Mouse (Mus musculus): ENCODE measurements around the gene Enpp5. TPM values are rescaled to one million over a fixed set of nuclear protein-coding genes. Genes with fewer than 3 reads are reported as not detected.

Gene Enpp5
- total and polyA plus RNA-seq, 3 experiments: not detected

DNA sequence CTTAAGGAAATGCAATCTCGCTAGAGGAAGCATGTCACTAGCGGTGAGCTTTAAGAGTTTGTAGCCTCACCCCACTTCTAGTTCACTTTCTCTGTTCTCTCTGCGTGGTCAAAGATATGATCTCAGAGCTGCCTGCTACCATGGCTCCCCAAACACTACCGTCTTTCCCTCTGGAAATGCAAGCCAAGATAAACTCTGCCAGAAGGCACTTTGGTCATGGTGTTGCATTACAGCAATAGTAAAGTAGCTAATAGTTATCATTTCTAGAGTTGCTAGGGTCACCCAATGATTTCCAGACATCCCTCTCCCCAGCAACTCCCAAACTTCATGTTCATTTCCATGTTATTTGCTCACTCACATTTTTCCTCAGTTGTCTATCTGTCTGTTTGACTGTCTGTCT is 39.6 kb downstream of the Enpp5 start:
- DNase-seq (ENCODE audit: extremely low read depth): no peak
- Histone ChIP-seq H3K79me2 (replicated peaks; ENCODE audit: control insufficient read depth, extremely low read depth, insufficient read depth, poor library complexity, severe bottlenecking) (no peaks in the 10 kb centered on the region), H3K9me3 (replicated peaks; ENCODE audit: low read length) (no peaks in the 10 kb centered on the region), H3K4me3 (replicated peaks in 1 of 3; ENCODE audit: low read depth in 2 of 3, low read length in 2 of 3, poor library complexity in 1 of 3) (no peak overlapping the region), H3K9ac (ENCODE audit: insufficient read depth, low read depth) (no peak overlapping the region), H3K27me3 (replicated peaks) (peaks cover 64% of the 10 kb centered on the region), H3K36me3 (replicated peaks in 1 of 2; ENCODE audit: control insufficient read depth in 1 of 2, insufficient read depth in 1 of 2, low read length in 1 of 2) (no peaks in the 10 kb centered on the region), H3K4me1 (ENCODE audit: control insufficient read depth in 1 of 2, insufficient read depth in 2 of 2) (peaks cover 2 to 6% of the 10 kb centered on the region in 2 experiments; a peak in 3 of 4 replicates), H3K27ac (ENCODE audit: insufficient read depth, low read depth) (no peak overlapping the region), H3K4me2 (ENCODE audit: insufficient read depth, low read depth, poor library complexity, severe bottlenecking) (no peak overlapping the region)
- dilution Hi-C loops (cut with MboI; ENCODE audit: extremely low pct_ligation_motif_present, extremely low pct_unique_long_range_greater_than_20kb, low sequenced_read_pairs): no loop called here
- in situ Hi-C loops (cut with MboI; ENCODE audit: low pct_ligation_motif_present, low pct_unique_long_range_greater_than_20kb, low sequenced_read_pairs): no loop called here
- TF ChIP-seq NELFE (IDR thresholded peaks at IDR 0.05; ENCODE audit: low read depth, low read length): no peak
- TF ChIP-seq ZMIZ1 (IDR thresholded peaks at IDR 0.05; ENCODE audit: low read depth, low read length): no peak
- no peak for TF ChIP-seq MYC (IDR thresholded peaks at IDR 0.05; ENCODE audit: low read depth, low read length)
- TF ChIP-seq ZNF384 (IDR thresholded peaks at IDR 0.05; ENCODE audit: low read depth, low read length): no peak
- no peak for TF ChIP-seq POLR2A (IDR thresholded peaks at IDR 0.05; ENCODE audit: low read depth, low read length)
- TF ChIP-seq SIN3A (IDR thresholded peaks at IDR 0.05; ENCODE audit: low read length): no peak
- no peak for TF ChIP-seq GABPA (IDR thresholded peaks at IDR 0.05; ENCODE audit: insufficient replicate concordance, low read depth, low read length)
- TF ChIP-seq ETS1 (conservative IDR thresholded peaks at IDR 0.05; ENCODE audit: low read depth, low read length): no peak
- TF ChIP-seq MAX (IDR thresholded peaks at IDR 0.05; ENCODE audit: low read length): no peak
- TF ChIP-seq E2F4 (IDR thresholded peaks at IDR 0.05; ENCODE audit: insufficient replicate concordance, low read depth, low read length): no peak
- no peak for TF ChIP-seq TCF12 (IDR thresholded peaks at IDR 0.05; ENCODE audit: low read depth, low read length)
- TF ChIP-seq SMC3 (IDR thresholded peaks at IDR 0.05; ENCODE audit: low read depth, low read length): no peak
- TF ChIP-seq IRF4 (IDR thresholded peaks at IDR 0.05; ENCODE audit: low read depth, low read length): no peak
- no peak for TF ChIP-seq TBP (conservative IDR thresholded peaks at IDR 0.05; ENCODE audit: low read depth, low read length)
- no peak for TF ChIP-seq PAX5 (IDR thresholded peaks at IDR 0.05; ENCODE audit: low read length)

DNA sequence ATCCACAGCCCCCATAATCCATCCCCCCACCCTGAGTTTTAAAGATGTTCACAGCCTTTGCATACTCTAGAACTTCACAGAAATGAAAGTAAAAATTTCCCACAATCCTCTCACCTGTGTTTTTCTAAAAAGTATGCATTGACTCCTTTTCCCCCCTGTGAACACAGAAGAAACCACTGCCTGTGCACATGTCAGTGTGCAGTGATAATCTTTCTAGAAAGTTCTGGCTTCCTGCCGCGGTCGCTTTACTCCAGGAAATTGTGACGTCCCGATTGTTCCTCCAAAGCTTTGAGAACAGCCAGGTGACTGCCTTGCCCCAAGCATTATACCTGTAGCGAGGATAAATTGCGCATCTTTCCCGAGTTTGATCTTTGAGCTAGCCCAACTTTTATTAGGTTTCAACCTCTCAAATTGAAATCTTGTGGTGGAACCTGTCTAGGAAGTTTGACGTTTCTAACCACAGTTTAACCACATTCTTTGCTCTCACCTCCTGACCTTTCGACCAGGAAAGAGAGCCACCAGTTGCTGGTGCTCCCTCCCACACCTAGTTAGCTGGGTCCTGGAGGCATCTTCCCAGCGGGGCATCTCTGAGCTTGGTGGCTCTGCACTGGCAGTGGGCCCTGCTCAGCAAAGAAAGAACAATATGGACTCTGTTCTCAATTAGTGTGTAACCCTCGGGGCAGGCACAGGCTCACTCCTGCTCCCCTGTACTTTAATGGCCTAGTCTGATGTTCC is 42.9 kb downstream of the Enpp5 start:
- TF ChIP-seq IRF4 (IDR thresholded peaks at IDR 0.05; ENCODE audit: low read depth, low read length) (no peak), TCF12 (IDR thresholded peaks at IDR 0.05; ENCODE audit: low read depth, low read length) (no peak), JUN (IDR thresholded peaks at IDR 0.05; ENCODE audit: insufficient read depth, low read depth, low read length) (no peak), UBTF (IDR thresholded peaks at IDR 0.05; ENCODE audit: low read depth, low read length) (no peak), KAT2A (IDR thresholded peaks at IDR 0.05; ENCODE audit: insufficient replicate concordance, low read length) (no peak), USF1 (IDR thresholded peaks at IDR 0.05; ENCODE audit: low read depth, low read length) (no peak), MAX (IDR thresholded peaks at IDR 0.05; ENCODE audit: low read length) (no peak), JUND (conservative IDR thresholded peaks at IDR 0.05; ENCODE audit: low read depth, low read length) (no peak), CHD1 (IDR thresholded peaks at IDR 0.05; ENCODE audit: low read depth, low read length) (no peak), POLR2AphosphoS2 (IDR thresholded peaks at IDR 0.05; ENCODE audit: low read depth, low read length) (no peak), RAD21 (IDR thresholded peaks at IDR 0.05; ENCODE audit: low read depth, low read length) (no peak)
- Histone ChIP-seq H3K4me3 (replicated peaks in 1 of 3; ENCODE audit: low read depth in 2 of 3, low read length in 2 of 3, poor library complexity in 1 of 3) (no peak overlapping the region), H3K4me2 (ENCODE audit: insufficient read depth, low read depth, poor library complexity, severe bottlenecking) (peak overlapping the region; percentile 40; the same call in 1 of the 2 replicates), H3K79me2 (replicated peaks; ENCODE audit: control insufficient read depth, extremely low read depth, insufficient read depth, poor library complexity, severe bottlenecking) (no peaks in the 10 kb centered on the region), H3K36me3 (replicated peaks in 1 of 2; ENCODE audit: control insufficient read depth in 1 of 2, insufficient read depth in 1 of 2, low read length in 1 of 2) (no peaks in the 10 kb centered on the region), H3K27me3 (replicated peaks) (peaks cover 87% of the 10 kb centered on the region), H3K9me3 (replicated peaks; ENCODE audit: low read length) (no peaks in the 10 kb centered on the region), H3K27ac (ENCODE audit: insufficient read depth, low read depth) (no peak overlapping the region), H3K9ac (ENCODE audit: insufficient read depth, low read depth) (no peak overlapping the region), H3K4me1 (ENCODE audit: control insufficient read depth in 1 of 2, insufficient read depth in 2 of 2) (peaks cover 2 to 6% of the 10 kb centered on the region in 2 experiments; a peak in 3 of 4 replicates)
- dilution Hi-C loops (cut with MboI; ENCODE audit: extremely low pct_ligation_motif_present, extremely low pct_unique_long_range_greater_than_20kb, low sequenced_read_pairs): no loop called here
- in situ Hi-C loops (cut with MboI; ENCODE audit: low pct_ligation_motif_present, low pct_unique_long_range_greater_than_20kb, low sequenced_read_pairs): loop anchor here (10.0 kb wide), 1 partner anchor 47 kb away; the partner anchor contains the start of gene Enpp5
- no peak for DNase-seq (ENCODE audit: extremely low read depth)
